Mouse (Mus musculus): ENCODE measurements around the gene Epha4.

DNA sequence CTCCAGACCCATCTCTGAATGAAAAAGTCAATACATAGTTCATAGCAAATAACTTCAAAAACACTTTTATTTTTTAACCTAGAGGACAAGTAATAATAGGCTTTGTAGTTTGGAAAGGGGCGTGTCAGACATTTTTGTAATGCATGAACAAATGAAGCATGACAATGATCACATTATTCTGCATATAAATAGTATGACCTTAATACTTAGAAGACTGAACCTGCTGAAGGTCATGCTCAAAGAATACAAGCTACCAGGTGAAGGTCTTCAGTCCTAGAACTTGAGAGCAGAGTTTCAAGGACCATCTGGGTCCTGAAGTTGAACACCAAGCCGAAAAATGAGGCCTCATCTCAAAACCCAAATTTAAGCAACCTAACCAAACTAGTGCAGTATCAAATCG, 62.2 kb downstream of the Epha4 start:
- TF ChIP-seq CTCF (conservative IDR thresholded peaks at IDR 0.05; ENCODE audit: insufficient read depth, insufficient read length, low read depth, low read length) (no peak), POLR2A (IDR thresholded peaks at IDR 0.05; ENCODE audit: low read depth, low read length) (no peak)
